Mouse (Mus musculus) lung, adult 2 months (tissue): ENCODE measurements around the gene Fignl2.

ENCODE experiments used
- CTCF ChIP-seq: fragments of 200-500 bp; IDR thresholded peaks from 2 replicates; pipeline ENCODE4 v1.5.1; 2011; ENCODE audit warnings: mild to moderate bottlenecking, low read length, control low read depth; ENCODE audit not compliant: insufficient read depth
- POLR2A ChIP-seq: fragments of 200-500 bp; IDR thresholded peaks from 2 replicates; pipeline ENCODE4 v1.6.1; 2011; ENCODE audit warnings: low read depth, mild to moderate bottlenecking, control low read depth, low read length, borderline replicate concordance; ENCODE audit errors: extremely low read depth

- TF ChIP-seq CTCF (no peak), POLR2A (no peak)
These were observed 36.4 kb downstream of the Fignl2 start for GRCm38 (mm10) chr15:101041966-101042365.
